Comparison of ENCODE assay signal across 8 mouse cellular contexts in the genomic region with DNA sequence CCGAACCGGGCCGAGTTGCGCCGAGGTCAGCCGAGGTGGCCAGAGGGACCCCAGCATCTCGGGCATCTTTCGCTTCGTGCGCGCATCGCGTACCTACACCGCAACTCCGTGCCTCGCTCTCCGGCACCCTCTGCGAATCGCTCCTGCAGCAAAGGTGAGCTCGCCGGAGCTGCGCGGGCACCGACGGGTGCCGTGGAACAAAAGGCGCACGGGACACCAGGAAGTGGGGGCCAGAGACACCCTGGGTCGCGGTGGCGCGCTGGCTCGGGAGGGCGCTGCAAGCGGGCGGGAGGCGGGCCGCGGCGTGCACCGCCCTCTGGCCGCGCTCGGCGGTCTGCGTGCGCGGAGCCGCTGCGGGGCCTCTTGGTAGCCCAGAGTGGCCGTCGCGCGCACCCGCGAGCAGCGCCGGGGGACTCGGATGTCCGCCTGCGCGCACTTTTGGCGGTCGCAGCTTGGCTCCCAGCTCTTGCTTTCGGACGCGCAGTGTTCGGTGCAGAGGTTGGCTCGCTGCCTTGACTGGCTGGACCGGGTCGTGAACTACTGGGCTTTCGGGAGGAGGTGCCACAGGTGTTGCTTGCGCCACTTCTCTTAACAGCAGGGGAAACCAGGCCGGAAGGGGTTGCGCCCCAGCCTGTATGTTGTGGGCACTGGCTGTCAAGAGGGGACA. TPM values are rescaled to one million over a fixed set of nuclear protein-coding genes. Genes with fewer than 3 reads are reported as not detected.
DNase-seq lines count a peak whose midpoint lies in the region; ATAC-seq and TF ChIP-seq lines count a peak whose summit lies in the region.

No protein-coding gene starts in this region.

- H3K27ac ChIP-seq in embryonic facial prominence, embryonic 13.5 days, result peak overlapping the region; percentile 76
- H3K27ac ChIP-seq in heart, embryonic 14.5 days (replicated peaks in 1 of 2; ENCODE audit: control insufficient read depth in 1 of 2, insufficient read depth in 1 of 2, low read depth in 2 of 2, low read length in 2 of 2), result peak overlapping the region; percentile 73 to 76
- peak overlapping the region; percentile 80 for H3K27ac ChIP-seq in kidney, postnatal 0 days
- H3K27ac ChIP-seq in liver, postnatal 0 days (ENCODE audit: low read depth), result peak overlapping the region; percentile 97
- H3K27ac ChIP-seq in neural tube, embryonic 15.5 days (replicated peaks), result peak overlapping the region; percentile 52

- no peaks in the 10 kb centered on the region for H3K36me3 ChIP-seq in embryonic facial prominence, embryonic 13.5 days
- peaks cover 26% of the 10 kb centered on the region for H3K36me3 ChIP-seq in heart, embryonic 14.5 days (ENCODE audit: control insufficient read depth, insufficient read depth, low read length)
- 0 out of 2 replicates have a peak, but pooled peaks cover 7% of the 10 kb centered on the region for H3K36me3 ChIP-seq in kidney, postnatal 0 days (ENCODE audit: insufficient read depth, low read length)
- peaks cover 29% of the 10 kb centered on the region for H3K36me3 ChIP-seq in liver, postnatal 0 days (replicated peaks; ENCODE audit: insufficient read depth, low read length)
- H3K36me3 ChIP-seq in neural tube, embryonic 15.5 days, result no peaks in the 10 kb centered on the region

- H3K9ac ChIP-seq in embryonic facial prominence, embryonic 13.5 days, result peak overlapping the region; percentile 80
- peak overlapping the region; percentile 82 for H3K9ac ChIP-seq in heart, embryonic 14.5 days (ENCODE audit: low read length)
- H3K9ac ChIP-seq in kidney, postnatal 0 days (ENCODE audit: low read depth, low read length), result peak overlapping the region; percentile 77
- H3K9ac ChIP-seq in liver, postnatal 0 days (replicated peaks), result peak overlapping the region; percentile 88
- peak overlapping the region; percentile 66 for H3K9ac ChIP-seq in neural tube, embryonic 15.5 days (replicated peaks)

- H3K4me2 ChIP-seq in embryonic facial prominence, embryonic 13.5 days, result peak overlapping the region; percentile 79
- peak overlapping the region; percentile 84 for H3K4me2 ChIP-seq in heart, embryonic 14.5 days (ENCODE audit: low read length)
- H3K4me2 ChIP-seq in kidney, postnatal 0 days (ENCODE audit: low read length), result peak overlapping the region; percentile 76
- peak overlapping the region; percentile 79 for H3K4me2 ChIP-seq in liver, postnatal 0 days (ENCODE audit: low read depth, low read length)
- H3K4me2 ChIP-seq in neural tube, embryonic 15.5 days, result peak overlapping the region; percentile 97

- H3K4me1 ChIP-seq in embryonic facial prominence, embryonic 13.5 days, result peaks cover 13% of the 10 kb centered on the region
- peaks cover 3 to 6% of the 10 kb centered on the region in 2 experiments; a peak in 3 of 4 replicates for H3K4me1 ChIP-seq in heart, embryonic 14.5 days (ENCODE audit: control insufficient read depth in 2 of 2, insufficient read depth in 2 of 2, low read length in 2 of 2)
- H3K4me1 ChIP-seq in kidney, postnatal 0 days (replicated peaks; ENCODE audit: insufficient read depth, low read length), result no peaks in the 10 kb centered on the region; the same call in 1 of the 2 replicates
- H3K4me1 ChIP-seq in liver, postnatal 0 days (ENCODE audit: insufficient read depth), result peaks cover 24% of the 10 kb centered on the region
- peaks cover 12% of the 10 kb centered on the region; the same call in 1 of the 2 replicates for H3K4me1 ChIP-seq in neural tube, embryonic 15.5 days

- peak; percentile 91 for DNase-seq in A20 (ENCODE audit: low read depth, low spot score)
- DNase-seq in adrenal gland, postnatal 10 days, result peak; percentile 89
- peak; percentile 83 for DNase-seq in kidney, postnatal 0 days (ENCODE audit: low spot score)
- peak; percentile 81 for DNase-seq in liver, postnatal 0 days
- DNase-seq in testis, postnatal 10 days (ENCODE audit: low spot score), result peak; percentile 82

- no peak for TF ChIP-seq EP300 in liver, postnatal 0 days (IDR thresholded peaks at IDR 0.05; ENCODE audit: low read depth)

- WGBS in embryonic facial prominence, embryonic 13.5 days, result under 1% methylated on average over 72 of the region's 75 CpGs
- under 1% methylated on average over 53 of the region's 75 CpGs for WGBS in heart, embryonic 14.5 days
- under 1% methylated on average over 75 of the region's 75 CpGs for WGBS in kidney, postnatal 0 days
- WGBS in liver, postnatal 0 days (ENCODE audit: insufficient replicate concordance), result under 1% methylated on average over 59 of the region's 75 CpGs
- WGBS in neural tube, embryonic 15.5 days, result 1% methylated on average over 75 of the region's 75 CpGs

- peaks cover 5% of the 10 kb centered on the region for H3K27me3 ChIP-seq in embryonic facial prominence, embryonic 13.5 days
- no peaks in the 10 kb centered on the region for H3K27me3 ChIP-seq in heart, embryonic 14.5 days (ENCODE audit: control insufficient read depth, insufficient read depth, low read length)
- H3K27me3 ChIP-seq in kidney, postnatal 0 days (ENCODE audit: insufficient read depth, low read length), result no peaks in the 10 kb centered on the region
- no peaks in the 10 kb centered on the region for H3K27me3 ChIP-seq in liver, postnatal 0 days (ENCODE audit: insufficient read depth, low read length)
- H3K27me3 ChIP-seq in neural tube, embryonic 15.5 days (replicated peaks), result peaks cover 20% of the 10 kb centered on the region; the same call in 1 of the 2 replicates

- peak overlapping the region; percentile 75 for H3K4me3 ChIP-seq in embryonic facial prominence, embryonic 13.5 days
- peak overlapping the region; percentile 87 to 89 for H3K4me3 ChIP-seq in heart, embryonic 14.5 days (ENCODE audit: control insufficient read depth in 1 of 2, insufficient read depth in 1 of 2, low read depth in 1 of 2, low read length in 2 of 2)
- peak overlapping the region; percentile 68 for H3K4me3 ChIP-seq in kidney, postnatal 0 days (replicated peaks; ENCODE audit: low read depth, low read length)
- H3K4me3 ChIP-seq in liver, postnatal 0 days (ENCODE audit: low read depth, low read length), result peak overlapping the region; percentile 80
- peak overlapping the region; percentile 84 for H3K4me3 ChIP-seq in neural tube, embryonic 15.5 days (replicated peaks)

- ATAC-seq in embryonic facial prominence, embryonic 13.5 days (ENCODE audit: insufficient number of reproducible peaks, insufficient read depth, low FRiP score, low TSS enrichment, low read depth), result peak; percentile 38
- peak; percentile 69 for ATAC-seq in heart, embryonic 14.5 days (ENCODE audit: insufficient number of reproducible peaks, insufficient read depth, low FRiP score, low read depth)
- ATAC-seq in kidney, postnatal 0 days (replicated peaks; ENCODE audit: low FRiP score, low read depth), result peak; percentile 85
- ATAC-seq in liver, postnatal 0 days, result peak; percentile 80
- peak; percentile 80 for ATAC-seq in neural tube, embryonic 15.5 days (ENCODE audit: low FRiP score)

- TF ChIP-seq CTCF in kidney, postnatal 0 days (IDR thresholded peaks at IDR 0.05; ENCODE audit: low read depth), result 0 out of 2 replicates have a peak, but pooled peaks have one; percentile 17
- peak; percentile 15; the same call in 1 of the 2 replicates for TF ChIP-seq CTCF in liver, postnatal 0 days (IDR thresholded peaks at IDR 0.05; ENCODE audit: low read depth)

- no peaks in the 10 kb centered on the region for H3K9me3 ChIP-seq in embryonic facial prominence, embryonic 13.5 days
- no peaks in the 10 kb centered on the region for H3K9me3 ChIP-seq in heart, embryonic 14.5 days (ENCODE audit: control insufficient read depth, low read length)
- H3K9me3 ChIP-seq in kidney, postnatal 0 days (replicated peaks; ENCODE audit: low read length), result no peaks in the 10 kb centered on the region
- H3K9me3 ChIP-seq in liver, postnatal 0 days (ENCODE audit: low read length), result no peaks in the 10 kb centered on the region
- no peaks in the 10 kb centered on the region for H3K9me3 ChIP-seq in neural tube, embryonic 15.5 days (replicated peaks)

RNA-seq across cellular contexts. Expression of a gene that starts 0.4 kb away (rescaled TPM):
- total RNA-seq in adrenal gland, postnatal 10 days (2021), result 10 to 100 TPM; 20.0 to 36.7 TPM
- 8.6 and 9.5 TPM in 2 replicates for polyA plus RNA-seq in embryonic facial prominence, embryonic 13.5 days (2015; fragmentation: Nextera tagmentation; extraction: Ambion mirVana)
- 9.3 and 10.8 TPM in 2 replicates for polyA plus RNA-seq in heart, embryonic 14.5 days (2014; fragmentation: Nextera tagmentation; extraction: Ambion mirVana)
- 14.0 and 17.9 TPM in 2 replicates for polyA plus RNA-seq in kidney, postnatal 0 days (2015; fragmentation: Nextera tagmentation; extraction: Ambion mirVana)
- 22.0 and 24.5 TPM in 2 replicates for polyA plus RNA-seq in liver, postnatal 0 days (2015; fragmentation: Nextera tagmentation; extraction: Ambion mirVana)
- polyA plus RNA-seq in neural tube, embryonic 15.5 days (2015; fragmentation: Nextera tagmentation; extraction: Ambion mirVana), result 3.9 and 23.3 TPM in 2 replicates

RNA-seq across cellular contexts. Expression of a gene that starts 2.7 kb away (rescaled TPM):
- 1 to 10 TPM in 1 of 2 experiments, not detected in 1; 1.2 TPM for total RNA-seq in adrenal gland, postnatal 10 days (2021)
- polyA plus RNA-seq in embryonic facial prominence, embryonic 13.5 days (2015; fragmentation: Nextera tagmentation; extraction: Ambion mirVana), result not detected in 2 replicates
- polyA plus RNA-seq in heart, embryonic 14.5 days (2014; fragmentation: Nextera tagmentation; extraction: Ambion mirVana), result not detected in 2 replicates
- polyA plus RNA-seq in kidney, postnatal 0 days (2015; fragmentation: Nextera tagmentation; extraction: Ambion mirVana), result 0.20 and 0.21 TPM in 2 replicates
- 0.12 and 0.23 TPM in 2 replicates for polyA plus RNA-seq in liver, postnatal 0 days (2015; fragmentation: Nextera tagmentation; extraction: Ambion mirVana)
- polyA plus RNA-seq in neural tube, embryonic 15.5 days (2015; fragmentation: Nextera tagmentation; extraction: Ambion mirVana), result 0.34 TPM in 1 of 2 replicates, not detected in the other

RNA-seq across cellular contexts. Expression of a gene that starts 49.7 kb away (rescaled TPM):
- not detected for total RNA-seq in adrenal gland, postnatal 10 days (2021)
- polyA plus RNA-seq in embryonic facial prominence, embryonic 13.5 days (2015; fragmentation: Nextera tagmentation; extraction: Ambion mirVana), result not detected in 2 replicates
- polyA plus RNA-seq in heart, embryonic 14.5 days (2014; fragmentation: Nextera tagmentation; extraction: Ambion mirVana), result not detected in 2 replicates
- not detected in 2 replicates for polyA plus RNA-seq in kidney, postnatal 0 days (2015; fragmentation: Nextera tagmentation; extraction: Ambion mirVana)
- not detected in 2 replicates for polyA plus RNA-seq in liver, postnatal 0 days (2015; fragmentation: Nextera tagmentation; extraction: Ambion mirVana)
- polyA plus RNA-seq in neural tube, embryonic 15.5 days (2015; fragmentation: Nextera tagmentation; extraction: Ambion mirVana), result 0.15 TPM in 1 of 2 replicates, not detected in the other

Comparison
In these comparisons a context has a peak if more than half of its experiments do, and no peak if none do; other contexts are left out.
1. Peak in every context shown above with its lines: DNase-seq, ATAC-seq, H3K4me3 ChIP-seq and H3K27ac ChIP-seq.